Mouse (Mus musculus): ENCODE data around the gene Shisa5. TPM values are rescaled to one million over a fixed set of nuclear protein-coding genes. Genes with fewer than 3 reads are reported as not detected.

The Shisa5 gene
- polyA plus RNA-seq, 1 experiment from 2014 or later, result 43.7 TPM

- Histone ChIP-seq H3K27ac (no peak overlapping the region), H3K36me3 (peaks cover 61% of the 10 kb centered on the region), H3K4me1 (replicated peaks) (no peaks in the 10 kb centered on the region), H3K9ac (replicated peaks) (no peak overlapping the region), H3K4me2 (replicated peaks) (no peak overlapping the region), H3K9me3 (no peaks in the 10 kb centered on the region), H3K27me3 (no peaks in the 10 kb centered on the region), H3K4me3 (replicated peaks) (no peak overlapping the region)
- WGBS, result 90% methylated on average over 21 of the region's 21 CpGs
- no peak for ATAC-seq
Observed at GRCm38 (mm10) chr9:109007025-109007780, 31.2 kb upstream of the Shisa5 start.

- Histone ChIP-seq H3K9me3 (no peaks in the 10 kb centered on the region), H3K4me1 (replicated peaks) (no peaks in the 10 kb centered on the region), H3K36me3 (peaks cover 54% of the 10 kb centered on the region), H3K27ac (no peak overlapping the region; the same call in 1 of the 2 replicates), H3K4me3 (replicated peaks) (no peak overlapping the region), H3K9ac (replicated peaks) (no peak overlapping the region), H3K27me3 (no peaks in the 10 kb centered on the region), H3K4me2 (replicated peaks) (no peak overlapping the region)
- 81% methylated on average over 9 of the region's 9 CpGs for WGBS
- ATAC-seq, result no peak
Observed at GRCm38 (mm10) chr9:109008081-109008480, 30.3 kb upstream of the Shisa5 start.

- no peak overlapping the region for H3K9ac ChIP-seq (replicated peaks)
- H3K9me3 ChIP-seq, result no peaks in the 10 kb centered on the region
- peaks cover 59% of the 10 kb centered on the region for H3K36me3 ChIP-seq
- no peak overlapping the region for H3K27ac ChIP-seq
- H3K4me2 ChIP-seq (replicated peaks), result no peak overlapping the region
- no peak overlapping the region for H3K4me3 ChIP-seq (replicated peaks)
- no peaks in the 10 kb centered on the region for H3K27me3 ChIP-seq
- H3K4me1 ChIP-seq (replicated peaks), result no peaks in the 10 kb centered on the region
- 81% methylated on average over 10 of the region's 10 CpGs for WGBS
- no peak for ATAC-seq
Observed at GRCm38 (mm10) chr9:109008994-109009635, 29.2 kb upstream of the Shisa5 start.

- H3K27me3 ChIP-seq, result no peaks in the 10 kb centered on the region
- no peak overlapping the region for H3K4me2 ChIP-seq (replicated peaks)
- WGBS, result 70% methylated on average over 17 of the region's 17 CpGs
- no peak overlapping the region for H3K9ac ChIP-seq (replicated peaks)
- H3K36me3 ChIP-seq, result peaks cover 59% of the 10 kb centered on the region
- no peak for ATAC-seq
- no peak overlapping the region for H3K4me3 ChIP-seq (replicated peaks)
- no peak overlapping the region for H3K27ac ChIP-seq
- no peaks in the 10 kb centered on the region for H3K4me1 ChIP-seq (replicated peaks)
- no peaks in the 10 kb centered on the region for H3K9me3 ChIP-seq
Observed at GRCm38 (mm10) chr9:109009636-109010315, 28.6 kb upstream of the Shisa5 start.

GRCm38 (mm10) chr9:109010316-109010690 is 28.1 kb upstream of the Shisa5 start:
- Histone ChIP-seq H3K4me2 (replicated peaks) (no peak overlapping the region), H3K27ac (no peak overlapping the region), H3K36me3 (peaks cover 59% of the 10 kb centered on the region), H3K4me1 (replicated peaks) (no peaks in the 10 kb centered on the region), H3K4me3 (replicated peaks) (no peak overlapping the region), H3K9ac (replicated peaks) (no peak overlapping the region), H3K9me3 (no peaks in the 10 kb centered on the region), H3K27me3 (no peaks in the 10 kb centered on the region)
- ATAC-seq, result no peak
- WGBS, result 91% methylated on average over 14 of the region's 14 CpGs

- Histone ChIP-seq H3K4me3 (replicated peaks) (no peak overlapping the region), H3K27ac (no peak overlapping the region), H3K9me3 (no peaks in the 10 kb centered on the region), H3K9ac (replicated peaks) (no peak overlapping the region), H3K4me2 (replicated peaks) (no peak overlapping the region), H3K27me3 (no peaks in the 10 kb centered on the region), H3K36me3 (peaks cover 30% of the 10 kb centered on the region), H3K4me1 (replicated peaks) (no peaks in the 10 kb centered on the region)
- no peak for ATAC-seq
- WGBS, result 83% methylated on average over 8 of the region's 8 CpGs
Observed at GRCm38 (mm10) chr9:109015397-109015796, 23.0 kb upstream of the Shisa5 start.

DNA sequence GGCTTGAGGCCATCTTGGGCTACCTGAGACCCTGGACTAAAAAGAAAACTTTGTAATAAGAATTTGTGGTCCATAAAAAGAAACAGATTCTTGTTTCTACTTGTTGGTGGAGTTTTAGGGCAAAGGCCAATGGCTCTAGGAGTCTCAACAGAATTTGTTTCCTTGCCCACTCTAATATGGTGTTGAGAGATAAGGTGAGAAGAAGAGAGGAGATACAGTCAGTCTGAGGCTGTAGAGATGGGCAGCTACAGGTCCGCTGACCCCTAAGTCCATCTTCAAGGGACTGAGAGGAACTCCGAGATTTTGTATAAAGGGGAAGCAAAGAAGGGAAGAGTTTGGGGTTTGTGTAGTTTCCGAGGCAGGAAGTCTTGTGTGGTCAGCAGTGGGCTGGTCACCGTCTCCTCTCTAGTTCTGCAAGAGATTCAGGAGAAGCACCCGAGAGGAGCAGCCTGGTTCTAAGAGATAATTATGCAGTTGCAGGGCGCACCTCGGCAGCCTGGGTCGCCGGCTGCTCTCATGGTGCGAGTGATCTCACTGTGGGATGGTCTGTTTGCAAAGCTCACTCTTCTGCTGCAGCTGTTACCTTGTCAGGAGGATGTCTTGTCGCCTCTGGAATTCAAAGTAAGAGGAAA is 21.3 kb upstream of the Shisa5 start:
- Histone ChIP-seq H3K27me3 (no peaks in the 10 kb centered on the region), H3K27ac (no peak overlapping the region), H3K4me2 (replicated peaks) (no peak overlapping the region), H3K9ac (replicated peaks) (no peak overlapping the region), H3K36me3 (peaks cover 13% of the 10 kb centered on the region; the same call in 1 of the 2 replicates), H3K4me3 (replicated peaks) (no peak overlapping the region), H3K4me1 (replicated peaks) (no peaks in the 10 kb centered on the region), H3K9me3 (no peaks in the 10 kb centered on the region)
- WGBS, result 76% methylated on average over 11 of the region's 11 CpGs
- ATAC-seq, result no peak

GRCm38 (mm10) chr9:109021428-109021827 is 16.9 kb upstream of the Shisa5 start:
- no peaks in the 10 kb centered on the region for H3K9me3 ChIP-seq
- H3K27ac ChIP-seq, result no peak overlapping the region
- H3K36me3 ChIP-seq, result peaks cover 31% of the 10 kb centered on the region
- 92% methylated on average over 4 of the region's 4 CpGs for WGBS
- no peak overlapping the region for H3K4me3 ChIP-seq (replicated peaks)
- no peaks in the 10 kb centered on the region for H3K4me1 ChIP-seq (replicated peaks)
- no peaks in the 10 kb centered on the region for H3K27me3 ChIP-seq
- ATAC-seq, result no peak
- no peak overlapping the region for H3K4me2 ChIP-seq (replicated peaks)
- no peak overlapping the region; the same call in 1 of the 2 replicates for H3K9ac ChIP-seq (replicated peaks)

DNA sequence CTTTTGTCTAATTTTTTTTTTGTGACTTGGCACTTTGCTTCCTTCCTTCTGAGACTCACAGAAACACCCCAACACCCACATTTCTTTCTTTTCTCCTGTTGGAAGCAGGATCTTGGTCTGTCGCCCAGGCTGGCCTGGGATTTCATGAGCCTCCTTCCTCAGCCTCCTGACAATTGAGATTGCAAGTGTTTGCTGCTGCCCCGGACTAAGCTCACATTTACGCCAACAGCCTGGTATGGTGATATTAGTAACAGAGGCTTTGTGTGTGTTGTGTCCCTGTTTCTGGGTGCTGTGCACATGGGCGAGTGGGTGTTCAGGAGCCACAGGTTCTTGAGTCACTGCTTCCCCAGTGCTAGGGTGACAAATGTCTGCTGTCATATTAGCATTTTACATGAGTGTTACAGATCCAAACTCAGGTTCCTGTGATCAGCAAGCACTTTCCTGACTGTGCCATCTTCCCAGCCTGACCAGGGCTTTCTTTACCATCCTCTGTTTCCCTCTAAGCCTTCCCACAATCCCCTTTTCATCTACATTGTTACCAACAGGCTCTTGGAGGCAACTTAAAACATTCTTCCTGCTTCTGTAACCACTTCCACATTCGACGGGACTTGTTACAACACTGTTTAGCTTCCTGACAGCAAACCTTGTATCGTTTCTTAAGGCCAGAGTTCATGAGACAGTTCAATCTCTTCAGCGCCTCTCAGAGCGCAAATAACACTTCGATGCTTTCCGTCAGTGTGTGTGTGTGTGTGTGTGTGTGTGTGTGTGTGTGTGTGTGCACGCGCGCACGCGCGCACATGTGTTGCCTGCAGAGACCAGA is 15.3 kb upstream of the Shisa5 start:
- 93% methylated on average over 17 of the region's 17 CpGs for WGBS
- H3K9me3 ChIP-seq, result no peaks in the 10 kb centered on the region
- peaks cover 35% of the 10 kb centered on the region for H3K36me3 ChIP-seq
- H3K4me1 ChIP-seq (replicated peaks), result no peaks in the 10 kb centered on the region
- no peak overlapping the region for H3K27ac ChIP-seq
- no peak for ATAC-seq
- H3K4me2 ChIP-seq (replicated peaks), result no peak overlapping the region
- no peak overlapping the region for H3K9ac ChIP-seq (replicated peaks)
- H3K27me3 ChIP-seq, result no peaks in the 10 kb centered on the region
- no peak overlapping the region for H3K4me3 ChIP-seq (replicated peaks)

DNA sequence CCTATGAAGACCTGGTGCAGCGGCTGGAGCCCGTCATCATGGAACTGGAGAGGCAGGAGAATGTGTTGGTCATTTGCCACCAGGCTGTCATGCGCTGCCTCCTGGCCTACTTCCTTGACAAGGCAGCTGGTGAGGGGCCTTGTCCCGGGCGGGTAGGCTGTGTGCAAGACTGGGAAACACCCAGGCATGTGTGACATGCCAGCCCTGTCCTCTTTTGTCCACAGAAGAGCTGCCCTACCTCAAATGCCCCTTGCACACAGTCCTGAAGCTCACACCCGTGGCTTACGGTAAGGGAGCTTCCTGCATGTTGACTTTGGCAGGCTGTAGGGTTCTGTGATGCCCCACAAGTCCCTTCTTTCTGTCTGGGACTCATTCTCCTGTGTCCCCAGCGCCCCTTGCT is 10.8 kb upstream of the Shisa5 start:
- Histone ChIP-seq H3K36me3 (peaks cover 57% of the 10 kb centered on the region), H3K27me3 (no peaks in the 10 kb centered on the region)
- ATAC-seq, result no peak

DNA sequence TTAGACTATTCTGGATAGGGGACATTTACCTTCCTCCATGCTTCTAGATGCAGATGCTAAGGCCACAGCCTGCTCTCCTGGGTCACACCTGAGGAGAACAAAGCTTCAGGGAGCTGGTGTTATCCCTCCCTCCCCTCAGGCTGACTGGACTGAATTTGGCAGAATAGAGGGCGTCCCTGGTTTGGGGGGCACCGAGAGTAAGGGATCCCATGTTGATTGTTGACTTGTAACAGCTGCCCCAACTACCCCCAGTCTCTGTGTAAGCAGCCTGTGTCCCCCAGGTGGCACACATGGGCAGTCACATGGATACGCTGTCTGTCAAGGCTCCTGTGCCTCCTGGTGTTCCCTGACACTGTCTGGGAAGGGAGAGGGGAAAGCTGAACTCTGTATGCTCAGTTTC is 9.9 kb upstream of the Shisa5 start:
- no peak for ATAC-seq
- no peak overlapping the region for H3K9ac ChIP-seq (replicated peaks)
- 80% methylated on average over 3 of the region's 3 CpGs for WGBS
- H3K27ac ChIP-seq, result no peak overlapping the region
- no peaks in the 10 kb centered on the region for H3K27me3 ChIP-seq
- no peaks in the 10 kb centered on the region for H3K9me3 ChIP-seq
- no peak overlapping the region for H3K4me2 ChIP-seq (replicated peaks)
- H3K4me3 ChIP-seq (replicated peaks), result no peak overlapping the region
- H3K4me1 ChIP-seq (replicated peaks), result no peaks in the 10 kb centered on the region
- peaks cover 51% of the 10 kb centered on the region for H3K36me3 ChIP-seq

More for the DNA sequence above, 10.8 kb upstream of the Shisa5 start:
- 83% methylated on average over 8 of the region's 8 CpGs for WGBS
- Histone ChIP-seq H3K9ac (replicated peaks) (no peak overlapping the region), H3K4me3 (replicated peaks) (no peak overlapping the region), H3K4me2 (replicated peaks) (no peak overlapping the region), H3K27ac (no peak overlapping the region), H3K9me3 (no peaks in the 10 kb centered on the region), H3K4me1 (replicated peaks) (no peaks in the 10 kb centered on the region)

Data from midbrain, embryonic 13.5 days (tissue).